Mouse (Mus musculus) mature B cell (primary cell): ENCODE results near the gene Efna3.

ENCODE experiments used
- in situ Hi-C: fragments of 300-500 bp; cut with MboI; formaldehyde crosslinking; loops from 2 replicates; pipeline ENCODE4 v1.14.3; 2019

Efna3 gene

DNA sequence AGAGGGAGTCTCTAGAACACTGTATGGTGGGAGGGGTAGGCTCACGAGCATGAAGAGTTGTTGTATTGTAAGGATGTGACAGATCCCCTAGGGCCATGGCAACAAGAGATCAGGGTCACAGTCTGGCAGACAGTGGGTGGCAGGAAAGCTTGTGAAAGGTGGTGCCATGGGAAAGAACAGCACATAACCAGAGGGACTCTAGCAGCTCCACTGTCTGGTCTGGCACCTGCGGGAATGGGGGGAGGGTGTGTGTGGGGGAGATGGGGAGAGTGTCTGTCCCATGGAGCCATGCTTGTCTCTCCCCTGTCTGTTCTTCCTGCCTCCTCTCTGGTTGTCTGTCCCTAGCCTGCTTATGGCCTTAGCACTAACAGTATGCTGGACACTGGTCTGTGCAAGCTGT, 37.2 kb downstream of the Efna3 start:
- in situ Hi-C loops: no loop called here

DNA sequence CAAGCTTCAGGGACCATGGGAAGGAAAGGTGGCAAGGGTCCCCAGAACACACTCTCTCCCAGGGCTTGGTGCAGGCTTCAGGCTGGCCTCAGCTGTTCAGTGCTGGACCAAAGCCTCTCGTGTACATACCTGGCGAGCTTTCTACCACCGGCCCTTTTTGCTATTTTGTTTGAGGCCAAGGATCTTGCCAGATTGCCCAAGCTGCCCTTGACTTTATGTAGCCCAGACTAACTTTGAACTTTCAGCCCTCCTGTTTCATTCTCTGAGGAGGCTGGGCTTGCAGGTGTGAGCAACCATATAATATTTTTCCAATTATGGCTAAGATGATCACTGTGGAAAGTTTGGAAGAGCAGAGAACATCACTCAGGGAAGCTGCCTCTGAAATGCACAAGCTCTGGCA, 38.5 kb downstream of the Efna3 start:
- in situ Hi-C loops: no loop called here

DNA sequence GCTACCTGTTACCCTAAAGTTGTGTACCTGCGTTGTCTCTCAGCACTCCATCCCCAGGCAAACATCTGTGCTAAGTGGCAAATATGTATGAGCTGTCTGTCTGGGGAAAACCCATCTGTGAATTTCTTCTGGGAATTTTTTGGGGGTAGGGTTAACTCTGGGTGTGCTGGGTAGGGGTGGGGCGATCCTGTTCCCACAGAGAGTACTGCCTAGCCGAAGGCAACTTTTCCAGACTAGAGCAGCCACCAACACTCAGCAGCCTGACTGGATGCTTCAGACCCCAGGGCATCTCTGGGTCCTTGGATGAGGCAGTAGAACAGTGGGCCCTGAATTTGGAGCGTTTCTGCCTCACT, 40.5 kb downstream of the Efna3 start:
- in situ Hi-C loops: no loop called here

DNA sequence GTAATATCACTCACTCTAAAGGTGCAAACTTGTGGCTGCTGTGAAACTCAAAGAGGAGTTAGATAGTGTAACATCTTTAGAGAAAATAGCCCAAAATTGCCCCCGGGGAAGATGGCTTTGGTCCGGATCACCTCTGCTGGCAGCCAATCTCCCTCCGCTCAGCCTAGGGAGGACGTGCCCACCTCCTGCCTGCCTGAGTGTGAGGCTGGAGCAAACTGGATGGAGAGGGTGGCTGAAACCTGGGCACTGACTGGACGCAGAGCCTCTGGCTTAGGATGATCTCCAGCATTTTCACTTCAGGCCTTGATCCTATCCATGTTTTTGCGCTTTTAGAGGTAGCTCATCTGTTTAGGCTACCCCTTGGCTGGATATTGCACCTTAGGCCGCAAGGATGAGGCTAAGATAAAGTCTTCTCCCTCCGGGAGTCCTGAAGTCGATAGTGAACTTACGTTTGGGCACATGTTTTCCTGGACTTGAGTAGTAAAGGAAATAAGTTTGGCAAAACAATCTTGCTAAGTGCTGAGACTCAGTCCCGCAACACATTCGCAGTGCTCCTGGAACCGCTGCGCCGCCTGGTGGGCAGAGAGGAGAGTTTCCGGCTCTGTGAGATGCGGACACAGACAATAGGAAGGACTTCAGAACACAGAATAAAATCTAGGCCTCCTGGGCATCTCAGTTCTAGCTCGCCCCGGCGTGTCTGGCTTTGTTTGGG, 41.0 kb downstream of the Efna3 start:
- in situ Hi-C loops: no loop called here

DNA sequence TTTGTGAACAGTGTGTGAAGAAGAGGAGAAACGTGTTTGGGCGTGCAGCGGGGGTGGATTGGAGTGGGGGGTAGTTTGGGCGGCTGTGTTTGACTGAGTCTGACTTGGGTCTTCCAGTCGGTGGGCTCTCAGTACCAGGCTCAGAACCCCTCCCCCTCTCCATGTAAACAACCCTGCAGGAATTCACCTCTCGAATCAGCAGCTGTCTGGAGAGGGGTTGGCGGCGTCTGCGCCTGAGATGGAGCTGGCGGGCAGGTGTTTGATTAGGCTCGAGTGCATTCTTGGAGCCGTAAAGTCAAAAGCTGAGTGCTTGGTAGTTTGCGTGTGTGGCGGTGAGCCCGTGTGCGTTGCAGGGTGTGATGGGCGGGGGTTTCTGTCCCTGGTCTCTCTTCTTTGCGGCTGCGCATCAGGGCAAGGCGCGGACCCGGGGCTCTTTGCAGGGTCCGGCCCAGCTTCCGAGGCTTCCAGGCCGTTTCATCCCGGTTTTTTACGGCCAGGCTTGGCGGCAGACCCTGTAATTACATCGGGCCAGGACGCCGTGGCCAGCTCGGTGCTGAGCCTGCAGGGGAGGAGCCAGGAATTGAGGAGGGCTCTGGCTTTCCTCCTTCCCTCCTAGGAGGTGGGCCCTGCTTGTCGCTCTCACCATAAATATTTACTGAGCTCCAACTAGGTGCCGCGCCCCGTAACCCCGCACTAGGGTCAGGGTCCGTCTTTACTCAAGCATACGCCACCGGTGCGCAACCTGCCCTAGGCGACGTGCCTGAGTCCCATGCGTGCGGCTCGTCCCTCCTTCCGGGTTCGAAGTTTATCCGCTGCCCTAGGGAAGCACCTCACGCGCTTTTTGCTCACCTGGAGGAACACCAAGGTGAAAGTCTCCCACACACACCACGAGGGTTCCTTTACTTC, 41.9 kb downstream of the Efna3 start, which contains the start of gene Efna1:
TSS of gene Efna1 (minus strand) at position 537 of the 906 bp plus-strand sequence.
- in situ Hi-C loops: no loop called here

DNA sequence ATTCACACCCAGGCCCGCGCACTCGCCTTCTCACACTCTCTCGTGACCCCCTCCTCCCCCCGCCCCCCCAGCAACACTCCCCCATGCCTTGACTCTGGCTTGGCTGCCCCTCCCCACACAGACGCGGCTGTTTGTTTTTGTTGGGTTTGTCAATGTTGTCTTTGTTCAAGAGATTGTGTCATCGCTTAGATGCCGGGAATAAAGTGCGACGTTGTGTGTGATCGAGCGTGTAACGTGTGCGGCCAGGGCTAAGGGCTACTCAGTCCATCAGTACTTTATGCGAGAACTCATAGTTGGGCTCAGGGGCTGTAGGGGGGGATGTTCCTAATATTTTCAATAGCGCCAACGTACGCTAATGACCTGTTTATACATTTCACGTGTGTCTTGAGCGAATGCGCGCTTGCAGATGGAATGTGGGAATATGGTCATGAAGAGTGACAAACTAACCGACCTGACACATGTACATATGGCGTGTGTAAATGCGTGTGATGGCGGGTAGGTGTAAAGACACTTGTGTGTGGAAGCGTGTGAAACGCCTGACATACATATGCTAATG, 42.6 kb downstream of the Efna3 start:
- in situ Hi-C loops: no loop called here

DNA sequence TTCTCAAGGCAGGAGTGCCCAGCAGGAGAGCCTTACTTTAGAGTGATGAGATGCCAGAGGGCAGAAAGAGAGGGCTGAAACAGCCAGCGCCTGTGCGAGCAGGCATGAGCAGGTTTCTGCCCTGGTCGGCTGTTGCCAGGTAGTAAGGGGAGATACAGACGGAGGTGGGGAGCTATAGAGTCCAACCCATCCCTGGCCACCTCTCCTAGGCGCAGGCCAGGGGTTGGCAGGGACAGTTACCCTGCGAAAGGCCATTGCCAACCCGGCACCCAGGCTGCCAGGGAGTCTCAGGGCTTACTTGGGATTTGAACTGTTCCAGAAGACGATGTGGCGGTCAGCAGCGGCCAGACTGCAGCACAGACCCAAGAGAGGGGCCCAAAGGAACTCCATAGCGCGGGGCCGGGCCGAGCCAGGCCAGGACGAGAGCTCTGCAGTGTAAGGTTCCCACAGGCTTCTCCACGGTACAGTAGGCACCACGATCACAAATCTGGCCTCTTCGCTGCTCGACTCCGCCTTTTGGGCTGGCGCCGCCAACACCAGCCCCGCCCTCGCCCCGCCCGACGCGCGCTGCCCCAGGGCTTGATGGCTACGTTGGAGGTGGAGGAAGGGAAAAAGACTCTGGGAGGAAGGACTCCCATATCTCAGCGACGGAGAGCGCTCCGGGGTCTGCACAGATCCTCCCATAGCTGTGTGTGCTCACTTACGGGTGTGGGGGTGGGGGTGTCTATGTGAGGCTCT, 43.4 kb downstream of the Efna3 start:
- in situ Hi-C loops: no loop called here

DNA sequence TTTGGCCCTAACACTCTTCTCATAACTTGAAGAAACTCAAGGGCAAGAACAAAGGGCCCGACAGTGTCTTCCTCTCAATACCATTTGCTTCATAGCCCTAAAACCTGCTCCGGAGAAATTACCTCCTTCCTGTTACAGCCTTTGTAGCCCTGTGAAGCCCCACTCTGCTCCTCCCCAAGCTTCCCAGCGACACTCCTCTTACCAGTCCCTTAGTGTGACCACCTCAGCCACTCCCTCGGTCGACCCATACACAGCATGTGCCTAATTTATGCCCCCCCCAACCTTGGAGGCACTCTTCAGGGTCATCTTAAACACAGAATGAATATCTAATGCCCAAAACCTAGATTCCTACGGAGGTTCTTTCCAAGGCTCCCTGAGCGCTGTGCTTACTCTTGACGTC, 44.1 kb downstream of the Efna3 start:
- in situ Hi-C loops: no loop called here

DNA sequence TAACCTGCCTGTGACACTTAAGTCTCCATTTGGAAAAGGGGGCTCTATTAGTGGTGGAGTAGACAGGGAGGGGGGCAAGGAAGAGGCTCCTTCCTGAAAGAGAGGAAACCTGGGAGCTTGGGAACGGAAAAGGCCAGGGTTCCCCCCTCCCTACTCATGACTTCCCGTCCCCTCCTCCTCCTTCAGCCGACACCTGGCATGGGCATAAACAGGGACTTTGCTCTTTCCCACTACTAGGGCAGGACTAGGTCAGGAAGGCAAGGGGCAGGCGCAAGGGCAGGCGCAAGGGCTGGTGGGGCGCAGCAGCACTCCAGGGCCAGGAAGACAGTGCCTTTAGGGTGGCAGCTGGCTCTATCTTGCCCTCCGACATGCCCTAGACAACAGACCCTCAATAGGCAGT, 44.7 kb downstream of the Efna3 start:
- in situ Hi-C loops: no loop called here

DNA sequence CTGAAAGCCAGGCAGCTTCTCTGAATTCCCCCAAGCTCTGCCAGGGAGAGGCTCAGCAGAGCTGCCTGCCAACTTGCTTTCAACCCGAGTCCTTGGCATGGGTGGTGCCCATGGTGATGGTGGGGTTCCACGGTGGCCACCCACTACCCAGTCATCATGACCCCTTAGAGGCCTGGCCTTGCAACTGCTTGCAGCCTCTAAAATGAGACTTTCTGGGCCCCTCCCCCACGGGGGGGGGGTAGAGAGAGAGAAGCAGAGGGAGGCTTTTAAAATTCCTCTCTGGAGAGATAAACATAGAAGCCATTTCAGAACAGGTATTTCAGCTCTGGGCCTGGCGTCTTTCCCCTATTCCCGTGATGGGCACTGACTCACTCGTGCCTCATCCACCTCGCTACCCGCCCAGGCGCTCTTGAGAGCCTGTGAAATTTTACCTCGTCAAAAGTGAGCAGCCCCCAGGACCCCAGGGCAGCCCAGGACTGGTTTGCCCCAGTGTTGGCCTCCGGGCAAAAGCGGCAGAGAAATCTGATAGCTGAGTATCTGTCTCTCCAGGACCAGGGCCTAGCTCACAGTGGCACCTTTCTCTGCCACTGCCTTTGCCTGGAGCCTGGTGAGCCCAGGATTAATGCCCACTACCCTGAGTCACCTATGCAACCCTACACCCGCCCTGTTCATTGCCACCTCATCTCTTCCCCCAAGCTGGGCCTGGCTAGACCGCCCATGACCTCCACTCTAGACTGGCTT, 45.3 kb downstream of the Efna3 start:
- in situ Hi-C loops: no loop called here

DNA sequence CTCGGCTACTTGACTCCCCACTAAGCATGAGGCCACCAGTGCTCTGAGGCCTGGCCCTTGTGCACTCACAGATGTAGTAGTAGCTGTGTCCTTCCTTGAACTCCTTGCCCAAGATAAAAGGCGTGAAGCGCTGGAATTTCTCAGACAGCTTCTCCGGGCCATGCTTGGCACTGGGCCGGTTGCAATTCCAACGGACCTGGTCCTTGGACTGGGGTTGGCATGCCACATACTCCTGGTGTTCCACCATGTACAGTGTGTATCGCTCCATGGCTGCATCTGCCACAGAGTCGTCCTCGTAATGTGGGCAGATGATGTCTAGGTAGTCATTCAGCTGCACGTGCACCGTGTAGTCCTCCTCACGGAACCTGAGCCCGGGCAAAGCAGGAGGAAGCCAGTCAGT, 46.7 kb downstream of the Efna3 start:
- in situ Hi-C loops: no loop called here

DNA sequence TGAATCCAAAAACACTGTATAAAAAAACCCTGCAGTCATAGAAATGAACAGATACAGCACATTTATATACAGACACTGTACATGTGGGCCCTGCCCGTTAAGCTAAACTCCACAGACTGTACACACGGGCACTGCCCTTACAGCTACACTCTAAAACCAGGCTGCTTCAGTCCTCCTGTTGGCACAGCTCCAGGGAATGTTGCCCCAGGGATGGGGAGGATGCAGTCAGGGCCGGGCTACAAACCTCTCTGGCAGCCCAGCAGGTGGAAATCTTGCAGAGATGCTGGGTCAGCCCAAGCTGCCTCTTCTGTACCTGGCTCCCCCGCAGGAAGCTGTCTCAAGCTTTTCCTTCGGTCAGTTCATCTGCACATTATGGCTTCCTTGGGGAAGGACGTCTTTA, 51.0 kb downstream of the Efna3 start:
- in situ Hi-C loops: no loop called here

DNA sequence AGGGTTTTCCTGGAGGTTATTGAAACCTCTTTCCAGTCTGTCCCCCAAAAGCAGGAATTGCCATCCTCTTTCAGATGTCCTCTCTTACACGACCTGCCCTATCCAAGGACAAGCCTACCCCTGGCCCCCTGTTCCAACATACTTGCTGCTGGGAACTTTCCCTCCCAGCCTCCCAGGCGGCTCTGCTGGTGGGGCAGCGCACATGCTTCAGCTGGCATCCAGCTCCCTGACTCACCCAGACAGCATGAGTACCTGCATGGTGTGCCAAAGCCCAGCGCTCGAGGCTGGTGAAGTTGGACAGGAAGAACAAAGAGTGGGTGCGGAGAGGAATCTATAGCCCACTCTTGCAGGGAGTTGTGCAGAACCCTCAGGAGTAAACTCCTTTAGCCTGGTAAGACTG, 51.9 kb downstream of the Efna3 start:
- in situ Hi-C loops: no loop called here

DNA sequence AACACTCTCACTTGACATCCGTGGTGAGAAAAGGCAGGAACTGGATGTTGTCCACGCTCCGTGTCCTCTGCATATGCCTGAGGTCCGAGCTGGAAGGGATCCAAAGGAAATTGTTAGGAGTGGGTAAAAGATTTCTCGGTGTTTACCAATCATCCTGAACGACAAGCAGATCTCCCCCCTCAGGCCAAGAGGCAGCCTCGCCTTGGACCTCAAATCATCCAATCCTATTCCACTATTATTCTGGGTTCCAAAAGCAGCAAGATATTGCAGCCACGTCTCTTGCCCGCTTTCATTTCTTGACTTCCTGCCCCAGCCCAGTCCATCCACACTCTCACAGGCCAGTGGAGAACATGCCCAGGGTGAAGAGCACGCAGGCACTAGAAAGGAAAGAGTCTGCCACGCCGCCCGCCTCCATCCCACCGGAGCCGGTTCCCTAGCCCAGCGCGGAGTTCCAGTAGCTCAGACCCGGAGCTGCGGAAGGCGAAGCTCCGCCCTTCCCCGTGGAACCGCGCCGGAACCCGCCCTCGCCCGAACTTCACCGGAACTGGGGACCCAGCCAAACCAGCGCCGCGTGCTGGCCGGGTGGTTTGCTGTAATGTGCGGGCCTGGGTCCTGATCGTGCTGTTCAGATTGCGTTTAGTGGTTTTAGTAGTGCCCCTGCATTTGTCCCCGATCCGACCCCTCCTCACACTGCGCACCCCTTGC, 52.6 kb downstream of the Efna3 start, which contains the start of gene Slc50a1:
TSS of gene Slc50a1 (minus strand) at position 520 of the 705 bp plus-strand sequence.
- in situ Hi-C loops: no loop called here

DNA sequence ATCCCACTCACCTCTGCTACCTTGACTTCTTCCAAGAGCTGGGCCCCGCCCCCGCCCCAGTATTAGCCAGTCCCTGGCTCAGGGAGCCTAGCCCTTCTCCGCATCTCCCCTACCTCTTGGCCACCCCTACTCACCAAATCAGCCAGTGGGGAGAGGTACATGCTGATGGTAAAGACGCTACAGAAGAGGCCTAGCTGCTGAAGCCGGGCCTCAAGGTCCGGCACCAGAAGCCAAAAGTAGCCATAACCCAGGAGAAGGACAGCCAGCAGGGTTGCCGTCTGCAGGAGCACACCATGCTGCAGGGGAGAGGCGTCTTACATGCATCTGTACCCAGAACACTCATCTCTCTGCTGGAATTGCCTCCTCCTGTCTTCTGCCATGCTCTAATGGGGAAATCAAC, 53.8 kb downstream of the Efna3 start:
- in situ Hi-C loops: no loop called here

DNA sequence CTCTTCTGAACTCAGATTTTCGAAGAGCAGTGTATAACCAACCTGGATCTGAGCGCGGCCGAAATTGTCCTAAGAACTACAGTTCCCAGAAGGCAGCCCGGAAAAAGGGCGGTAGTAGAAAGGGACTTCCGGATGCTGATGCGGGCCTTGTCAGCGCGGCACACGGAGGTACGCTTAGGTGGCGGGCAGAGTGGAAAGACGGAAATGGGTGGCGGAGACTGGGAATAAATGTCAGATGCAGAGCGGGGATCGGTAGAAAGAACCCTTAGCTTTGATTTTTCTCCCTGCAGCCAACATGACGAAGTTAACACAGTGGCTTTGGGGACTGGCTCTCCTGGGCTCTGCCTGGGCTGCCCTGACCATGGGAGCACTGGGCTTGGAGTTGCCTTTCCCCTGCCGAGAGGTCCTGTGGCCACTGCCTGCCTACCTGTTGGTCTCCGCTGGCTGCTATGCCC, 56.3 kb downstream of the Efna3 start:
- in situ Hi-C loops: no loop called here
